Mouse (Mus musculus): ENCODE data around the gene Ppp6r3. TPM values are rescaled to one million over a fixed set of nuclear protein-coding genes. Genes with fewer than 3 reads are reported as not detected.

Gene Ppp6r3
- total RNA-seq (2014; rRNA removed): 81.7 and 97.8 TPM in 2 replicates
- 31.0 and 32.0 TPM in 2 replicates for polyA plus RNA-seq (2015; fragmentation: Nextera tagmentation; extraction: Ambion mirVana)

DNA sequence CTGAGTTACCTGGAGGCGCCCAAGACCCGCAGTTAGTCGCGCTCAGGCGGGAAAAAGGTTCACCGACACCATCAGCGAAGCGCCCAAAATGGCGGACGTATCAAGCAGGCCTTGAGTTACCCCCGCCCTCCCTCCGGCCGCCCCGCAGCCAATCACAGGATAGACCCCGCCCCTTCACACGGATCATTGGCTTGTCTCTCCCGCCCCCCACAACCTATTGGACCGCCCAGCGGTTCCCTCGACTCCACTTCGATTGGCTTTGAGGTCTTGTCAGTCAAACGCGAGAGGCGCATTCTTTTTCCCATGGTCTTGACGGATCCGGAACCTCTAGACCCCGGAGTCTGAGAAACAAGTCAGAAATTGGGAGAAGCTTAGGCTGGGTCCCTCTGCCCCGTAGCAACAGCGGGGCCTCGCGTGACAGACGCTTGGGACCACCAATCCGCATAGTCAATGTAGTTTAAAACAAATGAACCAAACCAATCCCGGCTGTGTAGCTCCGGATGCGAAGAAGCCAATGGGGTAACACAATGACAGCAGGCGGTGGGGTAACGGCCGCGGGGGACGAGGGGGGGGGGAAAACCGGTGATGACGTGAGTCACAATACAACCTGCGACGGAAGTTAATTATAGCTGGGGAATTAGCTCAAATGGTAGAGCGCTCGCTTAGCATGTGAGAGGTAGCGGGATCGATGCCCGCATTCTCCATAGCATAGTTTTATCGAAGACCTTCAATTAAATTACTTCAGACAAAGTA is at the start of gene Ppp6r3:
Gene Ppp6r3, minus strand, starts transcription at position 118 of the 753 bp plus-strand sequence.
- peak within 1 kb of the TSS; percentile 93 for H3K27ac ChIP-seq
- ATAC-seq: peak; percentile 98
- no peak for TF ChIP-seq CTCF (IDR thresholded peaks at IDR 0.05; ENCODE audit: low read depth)

GRCm38 (mm10) chr19:3625111-3625510 is 49.6 kb upstream of the Ppp6r3 start:
- Histone ChIP-seq H3K36me3 (ENCODE audit: insufficient read depth, low read length) (no peaks in the 10 kb centered on the region), H3K4me2 (ENCODE audit: low read depth, low read length) (no peak overlapping the region), H3K9me3 (ENCODE audit: low read length) (no peaks in the 10 kb centered on the region), H3K4me1 (ENCODE audit: insufficient read depth, low read length) (no peaks in the 10 kb centered on the region), H3K9ac (replicated peaks; ENCODE audit: low read length) (no peak overlapping the region), H3K27me3 (ENCODE audit: insufficient read depth, low read length) (no peaks in the 10 kb centered on the region), H3K27ac (no peak overlapping the region), H3K4me3 (ENCODE audit: low read length) (no peak overlapping the region)
- no peak for DNase-seq (ENCODE audit: low spot score)
- WGBS: 92% methylated on average over 7 of the region's 7 CpGs
- TF ChIP-seq CTCF (IDR thresholded peaks at IDR 0.05; ENCODE audit: low read depth): no peak
- no peak for ATAC-seq

More for the DNA sequence above, at the start of gene Ppp6r3:
- Histone ChIP-seq H3K4me1 (ENCODE audit: insufficient read depth, low read length) (peaks cover 20% of the 10 kb centered on the region), H3K9ac (replicated peaks; ENCODE audit: low read length) (peak within 1 kb of the TSS; percentile 77), H3K27me3 (ENCODE audit: insufficient read depth, low read length) (no peaks in the 10 kb centered on the region), H3K4me3 (ENCODE audit: low read length) (peak within 1 kb of the TSS; percentile 74), H3K4me2 (ENCODE audit: low read depth, low read length) (peak within 1 kb of the TSS; percentile 71), H3K36me3 (ENCODE audit: insufficient read depth, low read length) (no peaks in the 10 kb centered on the region), H3K9me3 (ENCODE audit: low read length) (no peaks in the 10 kb centered on the region)
- WGBS: under 1% methylated on average over 51 of the region's 51 CpGs
- peak; percentile 99 for DNase-seq (ENCODE audit: low spot score)

- no peaks in the 10 kb centered on the region for H3K27me3 ChIP-seq (ENCODE audit: insufficient read depth, low read length)
- 68% methylated on average over 5 of the region's 5 CpGs for WGBS
- ATAC-seq (peak; percentile 68; the same call in 1 of the 2 replicates), DNase-seq (ENCODE audit: low spot score) (peak; percentile 39)
- no peak overlapping the region for H3K27ac ChIP-seq
- H3K36me3 ChIP-seq (ENCODE audit: insufficient read depth, low read length): no peaks in the 10 kb centered on the region
- no peak overlapping the region for H3K4me3 ChIP-seq (ENCODE audit: low read length)
- TF ChIP-seq CTCF (IDR thresholded peaks at IDR 0.05; ENCODE audit: low read depth): peak; percentile 77
- H3K4me1 ChIP-seq (ENCODE audit: insufficient read depth, low read length): no peaks in the 10 kb centered on the region
- H3K9me3 ChIP-seq (ENCODE audit: low read length): no peaks in the 10 kb centered on the region
- H3K4me2 ChIP-seq (ENCODE audit: low read depth, low read length): no peak overlapping the region
- H3K9ac ChIP-seq (replicated peaks; ENCODE audit: low read length): no peak overlapping the region
Observed at GRCm38 (mm10) chr19:3623824-3624223, 48.3 kb upstream of the Ppp6r3 start.

DNA sequence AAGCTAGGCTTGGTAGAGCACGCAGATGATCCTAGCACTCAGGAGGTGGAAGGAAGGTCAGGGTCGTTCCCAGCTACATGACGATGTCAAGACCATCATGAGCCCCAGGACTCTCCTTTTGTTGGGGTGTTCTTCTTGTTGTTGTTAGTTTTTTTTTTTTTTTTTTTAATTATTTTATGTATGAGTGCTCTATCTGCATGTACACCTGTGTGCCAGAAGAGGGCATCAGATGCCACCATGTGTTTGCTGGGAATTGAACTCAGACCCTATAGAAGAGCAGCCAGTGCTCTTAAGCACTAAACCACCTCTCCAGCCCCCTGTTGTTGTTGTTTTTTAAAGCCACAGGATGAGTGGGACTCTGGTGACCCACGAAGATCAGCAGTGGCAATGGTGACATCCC is 47.7 kb upstream of the Ppp6r3 start:
- TF ChIP-seq CTCF (IDR thresholded peaks at IDR 0.05; ENCODE audit: low read depth): no peak
- Histone ChIP-seq H3K36me3 (ENCODE audit: insufficient read depth, low read length) (no peaks in the 10 kb centered on the region), H3K4me3 (ENCODE audit: low read length) (no peak overlapping the region), H3K4me2 (ENCODE audit: low read depth, low read length) (no peak overlapping the region), H3K9me3 (ENCODE audit: low read length) (no peaks in the 10 kb centered on the region), H3K27me3 (ENCODE audit: insufficient read depth, low read length) (no peaks in the 10 kb centered on the region), H3K4me1 (ENCODE audit: insufficient read depth, low read length) (no peaks in the 10 kb centered on the region), H3K9ac (replicated peaks; ENCODE audit: low read length) (no peak overlapping the region), H3K27ac (no peak overlapping the region)
- DNase-seq (ENCODE audit: low spot score) (no peak), ATAC-seq (no peak)
- WGBS: 97% methylated on average over 4 of the region's 4 CpGs

GRCm38 (mm10) chr19:3620871-3621270 is 45.3 kb upstream of the Ppp6r3 start:
- ATAC-seq (peak; percentile 27; the same call in 1 of the 2 replicates), DNase-seq (ENCODE audit: low spot score) (peak; percentile 32)
- 76% methylated on average over 10 of the region's 10 CpGs for WGBS
- Histone ChIP-seq H3K27ac (no peak overlapping the region), H3K36me3 (ENCODE audit: insufficient read depth, low read length) (no peaks in the 10 kb centered on the region), H3K4me1 (ENCODE audit: insufficient read depth, low read length) (no peaks in the 10 kb centered on the region), H3K27me3 (ENCODE audit: insufficient read depth, low read length) (no peaks in the 10 kb centered on the region), H3K9ac (replicated peaks; ENCODE audit: low read length) (no peak overlapping the region), H3K4me3 (ENCODE audit: low read length) (no peak overlapping the region), H3K4me2 (ENCODE audit: low read depth, low read length) (no peak overlapping the region), H3K9me3 (ENCODE audit: low read length) (no peaks in the 10 kb centered on the region)
- no peak for TF ChIP-seq CTCF (IDR thresholded peaks at IDR 0.05; ENCODE audit: low read depth)

DNA sequence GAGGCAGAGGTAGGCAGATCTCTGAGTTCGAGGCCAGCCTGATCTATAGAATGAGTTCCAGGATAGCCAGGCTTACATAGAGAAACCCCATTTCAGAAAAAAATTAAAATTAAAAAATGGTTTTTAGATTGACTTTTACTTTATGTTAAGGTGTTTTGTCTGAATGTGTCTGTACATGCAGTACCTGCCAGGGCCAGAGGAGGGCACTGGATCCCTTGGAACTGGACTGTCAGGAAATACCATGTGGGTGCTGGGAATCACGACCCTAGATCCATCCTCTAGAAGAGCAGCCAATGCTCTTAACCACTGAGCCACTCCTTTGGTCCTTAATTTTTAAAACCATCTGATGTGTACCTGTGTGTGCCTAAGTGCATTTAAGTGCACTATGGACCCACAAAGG is 43.8 kb upstream of the Ppp6r3 start:
- ATAC-seq: no peak
- Histone ChIP-seq H3K36me3 (ENCODE audit: insufficient read depth, low read length) (0 out of 2 replicates have a peak, but pooled peaks cover 4% of the 10 kb centered on the region), H3K4me2 (ENCODE audit: low read depth, low read length) (no peak overlapping the region), H3K27ac (no peak overlapping the region), H3K4me1 (ENCODE audit: insufficient read depth, low read length) (no peaks in the 10 kb centered on the region), H3K9me3 (ENCODE audit: low read length) (no peaks in the 10 kb centered on the region), H3K9ac (replicated peaks; ENCODE audit: low read length) (no peak overlapping the region), H3K27me3 (ENCODE audit: insufficient read depth, low read length) (no peaks in the 10 kb centered on the region), H3K4me3 (ENCODE audit: low read length) (no peak overlapping the region)
- DNase-seq (ENCODE audit: low spot score): no peak
- peak; percentile 37; the same call in 1 of the 2 replicates for TF ChIP-seq CTCF (IDR thresholded peaks at IDR 0.05; ENCODE audit: low read depth)
- WGBS: 85% methylated on average over 2 of the region's 2 CpGs

GRCm38 (mm10) chr19:3613991-3614390 is 38.4 kb upstream of the Ppp6r3 start:
- 93% methylated on average over 10 of the region's 10 CpGs for WGBS
- no peak for TF ChIP-seq CTCF (IDR thresholded peaks at IDR 0.05; ENCODE audit: low read depth)
- no peak for ATAC-seq
- no peak overlapping the region for H3K27ac ChIP-seq
- no peak for DNase-seq (ENCODE audit: low spot score)
- H3K9ac ChIP-seq (replicated peaks; ENCODE audit: low read length): no peak overlapping the region
- no peak overlapping the region for H3K4me3 ChIP-seq (ENCODE audit: low read length)
- peaks cover 5% of the 10 kb centered on the region; the same call in 1 of the 2 replicates for H3K36me3 ChIP-seq (ENCODE audit: insufficient read depth, low read length)
- H3K4me1 ChIP-seq (ENCODE audit: insufficient read depth, low read length): no peaks in the 10 kb centered on the region
- H3K27me3 ChIP-seq (ENCODE audit: insufficient read depth, low read length): no peaks in the 10 kb centered on the region
- H3K4me2 ChIP-seq (ENCODE audit: low read depth, low read length): no peak overlapping the region
- no peaks in the 10 kb centered on the region for H3K9me3 ChIP-seq (ENCODE audit: low read length)

Measured in hindbrain, postnatal 0 days (tissue).